Mouse (Mus musculus): ENCODE data around the gene Peli2. TPM values are rescaled to one million over a fixed set of nuclear protein-coding genes. Genes with fewer than 3 reads are reported as not detected.

Gene Peli2
- polyA plus RNA-seq, 1 experiment from 2014 or later: 11.0 TPM

GRCm38 (mm10) chr14:48302471-48303186 is 182.0 kb downstream of the Peli2 start:
- no peaks in the 10 kb centered on the region for H3K36me3 ChIP-seq (ENCODE audit: inconsistent target)
- no peak overlapping the region for H3K4me3 ChIP-seq (ENCODE audit: inconsistent target)
- no peaks in the 10 kb centered on the region for H3K79me2 ChIP-seq (ENCODE audit: inconsistent target)
- 51% methylated on average over 10 of the region's 10 CpGs for WGBS (ENCODE audit: missing documents)
- no peak overlapping the region for H3K27ac ChIP-seq

- WGBS (ENCODE audit: missing documents): 49% methylated on average over 6 of the region's 6 CpGs
- Histone ChIP-seq H3K36me3 (ENCODE audit: inconsistent target) (no peaks in the 10 kb centered on the region), H3K27ac (no peak overlapping the region)
Measured at GRCm38 (mm10) chr14:48303235-48303634, 182.6 kb downstream of the Peli2 start.

GRCm38 (mm10) chr14:48303841-48304240 is 183.2 kb downstream of the Peli2 start:
- no peak overlapping the region for H3K27ac ChIP-seq
- no peaks in the 10 kb centered on the region for H3K36me3 ChIP-seq (ENCODE audit: inconsistent target)
- no peak overlapping the region for H3K4me3 ChIP-seq (ENCODE audit: inconsistent target)
- no peaks in the 10 kb centered on the region for H3K79me2 ChIP-seq (ENCODE audit: inconsistent target)
- WGBS (ENCODE audit: missing documents): 16% methylated on average over 9 of the region's 9 CpGs

More at GRCm38 (mm10) chr14:48303235-48303634, 182.6 kb downstream of the Peli2 start:
- Histone ChIP-seq H3K4me3 (ENCODE audit: inconsistent target) (no peak overlapping the region), H3K79me2 (ENCODE audit: inconsistent target) (no peaks in the 10 kb centered on the region)

- 85% methylated on average over 3 of the region's 3 CpGs for WGBS (ENCODE audit: missing documents)
Measured at GRCm38 (mm10) chr14:48313234-48313633, 192.6 kb downstream of the Peli2 start.

GRCm38 (mm10) chr14:48316396-48316795 is 195.8 kb downstream of the Peli2 start:
- WGBS (ENCODE audit: missing documents): 92% methylated on average over 7 of the region's 8 CpGs
- Histone ChIP-seq H3K79me2 (ENCODE audit: inconsistent target) (no peaks in the 10 kb centered on the region), H3K36me3 (ENCODE audit: inconsistent target) (no peaks in the 10 kb centered on the region), H3K27ac (no peak overlapping the region), H3K4me3 (ENCODE audit: inconsistent target) (no peak overlapping the region)

More at GRCm38 (mm10) chr14:48313234-48313633, 192.6 kb downstream of the Peli2 start:
- no peaks in the 10 kb centered on the region for H3K36me3 ChIP-seq (ENCODE audit: inconsistent target)
- no peak overlapping the region for H3K4me3 ChIP-seq (ENCODE audit: inconsistent target)
- H3K79me2 ChIP-seq (ENCODE audit: inconsistent target): no peaks in the 10 kb centered on the region
- no peak overlapping the region for H3K27ac ChIP-seq

- WGBS (ENCODE audit: missing documents): 84% methylated on average over 16 of the region's 18 CpGs
- Histone ChIP-seq H3K27ac (no peak overlapping the region), H3K36me3 (ENCODE audit: inconsistent target) (no peaks in the 10 kb centered on the region), H3K79me2 (ENCODE audit: inconsistent target) (no peaks in the 10 kb centered on the region), H3K4me3 (ENCODE audit: inconsistent target) (no peak overlapping the region)
Measured at GRCm38 (mm10) chr14:48323771-48324459, 203.3 kb downstream of the Peli2 start.

GRCm38 (mm10) chr14:48324460-48324850 is 203.8 kb downstream of the Peli2 start:
- no peaks in the 10 kb centered on the region for H3K79me2 ChIP-seq (ENCODE audit: inconsistent target)
- no peaks in the 10 kb centered on the region for H3K36me3 ChIP-seq (ENCODE audit: inconsistent target)
- no peak overlapping the region for H3K27ac ChIP-seq
- 75% methylated on average over 4 of the region's 4 CpGs for WGBS (ENCODE audit: missing documents)
- no peak overlapping the region for H3K4me3 ChIP-seq (ENCODE audit: inconsistent target)

- 94% methylated on average over 3 of the region's 3 CpGs for WGBS (ENCODE audit: missing documents)
- H3K79me2 ChIP-seq (ENCODE audit: inconsistent target): no peaks in the 10 kb centered on the region
- H3K27ac ChIP-seq: no peak overlapping the region
- no peak overlapping the region for H3K4me3 ChIP-seq (ENCODE audit: inconsistent target)
- no peaks in the 10 kb centered on the region for H3K36me3 ChIP-seq (ENCODE audit: inconsistent target)
Measured at GRCm38 (mm10) chr14:48327746-48328145, 207.1 kb downstream of the Peli2 start.

- 84% methylated on average over 11 of the region's 12 CpGs for WGBS (ENCODE audit: missing documents)
- no peaks in the 10 kb centered on the region for H3K36me3 ChIP-seq (ENCODE audit: inconsistent target)
- no peak overlapping the region for H3K4me3 ChIP-seq (ENCODE audit: inconsistent target)
- no peak overlapping the region for H3K27ac ChIP-seq
- no peaks in the 10 kb centered on the region for H3K79me2 ChIP-seq (ENCODE audit: inconsistent target)
Measured at GRCm38 (mm10) chr14:48329716-48330365, 209.2 kb downstream of the Peli2 start.

Measured in macrophage (primary cell).